Mouse (Mus musculus): ENCODE data around the gene Tns1.

GRCm38 (mm10) chr1:73932421-73933145, 191.7 kb downstream of the Tns1 start:
- no peak for TF ChIP-seq CTCF (conservative IDR thresholded peaks at IDR 0.05; ENCODE audit: low read length)
- no peak for TF ChIP-seq NANOG (IDR thresholded peaks at IDR 0.05; ENCODE audit: borderline replicate concordance, low read length)
- no peak for TF ChIP-seq POU5F1 (IDR thresholded peaks at IDR 0.05; ENCODE audit: borderline replicate concordance, low read length)

Data from E14TG2a.4 (cell line).